Mouse (Mus musculus) intestine, embryonic 15.5 days (tissue): Measurements from ENCODE around the gene Hapln1. TPM values are rescaled to one million over a fixed set of nuclear protein-coding genes. Genes with fewer than 3 reads are reported as not detected.

Experiments used
- ATAC-seq: fragments of 200-750 bp; cut with Nextera tagmentation; 2 replicates; pipeline ENCODE4 v1.8.0; 2017; ENCODE audit warnings: moderate TSS enrichment, moderate library complexity
- H3K27ac ChIP-seq: fragments of 300-500 bp; sonication (generic); 2 replicates; pipeline ENCODE4 v1.5.1; 2015; ENCODE audit warnings: mild to moderate bottlenecking, inconsistent platforms
- H3K27me3 ChIP-seq: fragments of 300-500 bp; sonication (generic); replicated peaks from 2 replicates; pipeline ENCODE4 v1.6.1; 2015; ENCODE audit warnings: inconsistent platforms
- H3K36me3 ChIP-seq: fragments of 300-500 bp; sonication (generic); 2 replicates; pipeline ENCODE4 v1.6.1; 2015; ENCODE audit warnings: inconsistent platforms
- H3K4me1 ChIP-seq: fragments of 300-500 bp; sonication (generic); replicated peaks from 2 replicates; pipeline ENCODE4 v1.6.1; 2015; ENCODE audit warnings: inconsistent platforms
- H3K4me2 ChIP-seq: fragments of 300-500 bp; sonication (generic); replicated peaks from 2 replicates; pipeline ENCODE4 v1.6.1; 2015; ENCODE audit warnings: mild to moderate bottlenecking, inconsistent platforms
- H3K4me3 ChIP-seq: fragments of 300-500 bp; sonication (generic); replicated peaks from 2 replicates; pipeline ENCODE4 v1.5.1; 2015; ENCODE audit warnings: inconsistent platforms
- H3K9ac ChIP-seq: fragments of 300-500 bp; sonication (generic); 2 replicates; pipeline ENCODE4 v1.6.1; 2015; ENCODE audit warnings: inconsistent platforms
- H3K9me3 ChIP-seq: fragments of 300-500 bp; sonication (generic); 2 replicates; pipeline ENCODE4 v1.6.1; 2016; ENCODE audit warnings: inconsistent platforms
- WGBS: fragments of 180-500 bp; shearing (Covaris S2); methylation state at CpG from one replicate; pipeline ENCODE4 v1.1.7; 2015; 5-methylcytosine and 5-hydroxymethylcytosine counted together
- polyA plus RNA-seq: library from polyadenylated mRNA; unstranded; fragments of >200 nt; fragmentation: Nextera tagmentation; extraction: Ambion mirVana; gene quantifications from 2 replicates; pipeline ENCODE4 v1.2.1, GENCODE M21; 2015

The Hapln1 gene
- polyA plus RNA-seq, 1 experiment from 2014 or later = 4.8 TPM

DNA sequence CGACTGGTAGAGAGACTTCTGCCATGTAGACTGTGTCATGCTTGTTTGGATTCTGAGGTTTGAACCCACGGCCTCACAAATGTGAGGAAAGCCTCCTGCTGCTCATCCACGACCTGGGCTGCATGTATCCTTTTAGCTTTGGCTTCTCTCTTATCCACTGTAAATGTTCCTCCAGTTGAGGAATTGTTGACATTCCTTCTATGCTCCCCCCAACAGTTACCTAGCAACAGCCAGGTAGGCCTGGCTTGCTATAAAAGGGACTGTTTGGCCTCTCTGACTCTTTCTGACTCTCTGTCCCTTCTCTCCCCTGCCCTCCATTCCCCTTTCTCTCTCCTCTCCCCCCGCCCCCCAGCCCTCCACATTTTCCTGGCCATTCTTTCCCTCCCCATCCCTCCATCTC lies 9.9 kb downstream of the Hapln1 start:
- Histone ChIP-seq H3K4me3 (no peak overlapping the region), H3K4me1 (no peaks in the 10 kb centered on the region), H3K9ac (no peak overlapping the region), H3K27me3 (no peaks in the 10 kb centered on the region), H3K4me2 (no peak overlapping the region), H3K9me3 (no peaks in the 10 kb centered on the region), H3K36me3 (no peaks in the 10 kb centered on the region), H3K27ac (no peak overlapping the region)
- 47% methylated on average over 4 of the region's 4 CpGs for WGBS
- 0 out of 2 replicates have a peak, but pooled peaks have one; percentile 28 for ATAC-seq

- H3K27me3 ChIP-seq = no peaks in the 10 kb centered on the region
- WGBS = 24% methylated on average over 1 of the region's 1 CpGs
- H3K9ac ChIP-seq = no peak overlapping the region
- no peak overlapping the region for H3K4me3 ChIP-seq
- H3K4me1 ChIP-seq = no peaks in the 10 kb centered on the region
- H3K36me3 ChIP-seq = no peaks in the 10 kb centered on the region
- ATAC-seq = no peak
- H3K9me3 ChIP-seq = no peaks in the 10 kb centered on the region
- no peak overlapping the region for H3K27ac ChIP-seq
- H3K4me2 ChIP-seq = no peak overlapping the region
Observed at GRCm38 (mm10) chr13:89551502-89551901, 11.9 kb downstream of the Hapln1 start.

DNA sequence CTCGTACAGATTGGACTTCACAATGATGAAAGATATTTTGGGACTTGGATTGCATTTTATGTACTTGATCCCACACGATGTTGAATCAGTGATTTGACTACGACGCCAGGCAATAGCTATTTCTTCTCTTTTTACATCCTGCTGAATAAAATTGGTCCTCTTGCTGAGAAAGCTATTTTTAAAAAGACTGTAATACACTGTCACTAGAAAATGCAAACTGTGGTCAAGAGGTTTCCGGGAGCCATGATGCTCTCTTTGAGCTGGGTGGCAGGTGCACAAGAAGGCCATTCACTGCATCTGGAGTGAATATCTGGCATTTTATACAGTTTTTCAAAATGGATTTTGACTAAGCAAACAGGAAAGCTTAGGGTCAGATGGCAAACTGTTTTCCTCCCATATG lies 24.9 kb downstream of the Hapln1 start:
- Histone ChIP-seq H3K27ac (no peak overlapping the region), H3K9me3 (no peaks in the 10 kb centered on the region), H3K4me3 (no peak overlapping the region), H3K27me3 (no peaks in the 10 kb centered on the region), H3K9ac (no peak overlapping the region), H3K4me1 (no peaks in the 10 kb centered on the region), H3K4me2 (no peak overlapping the region), H3K36me3 (no peaks in the 10 kb centered on the region)
- 93% methylated on average over 5 of the region's 5 CpGs for WGBS
- no peak for ATAC-seq

DNA sequence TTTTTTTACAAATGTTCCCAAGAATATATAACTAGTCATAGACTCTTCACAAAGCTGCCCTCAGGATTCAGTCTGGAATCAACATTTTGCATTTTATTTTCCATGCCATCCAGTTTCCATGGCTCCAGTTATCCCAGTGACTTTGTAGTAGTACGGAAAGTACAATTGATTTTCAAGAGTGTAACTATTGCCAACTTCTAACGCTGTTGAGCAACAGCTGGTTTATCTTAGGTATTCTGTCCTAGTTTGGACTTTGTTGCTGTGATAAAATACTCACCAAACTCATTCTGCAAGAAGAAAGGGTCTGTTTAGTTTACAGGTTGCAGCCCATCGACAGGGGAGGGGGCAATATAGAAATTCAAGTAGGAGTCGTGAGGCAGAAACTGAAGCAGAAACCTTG lies 26.7 kb downstream of the Hapln1 start:
- no peak overlapping the region for H3K4me3 ChIP-seq
- no peaks in the 10 kb centered on the region for H3K27me3 ChIP-seq
- H3K9ac ChIP-seq = no peak overlapping the region
- no peak overlapping the region for H3K4me2 ChIP-seq
- no peak for ATAC-seq
- no peaks in the 10 kb centered on the region for H3K9me3 ChIP-seq
- no peak overlapping the region for H3K27ac ChIP-seq
- H3K4me1 ChIP-seq = no peaks in the 10 kb centered on the region
- 61% methylated on average over 4 of the region's 4 CpGs for WGBS
- H3K36me3 ChIP-seq = no peaks in the 10 kb centered on the region

DNA sequence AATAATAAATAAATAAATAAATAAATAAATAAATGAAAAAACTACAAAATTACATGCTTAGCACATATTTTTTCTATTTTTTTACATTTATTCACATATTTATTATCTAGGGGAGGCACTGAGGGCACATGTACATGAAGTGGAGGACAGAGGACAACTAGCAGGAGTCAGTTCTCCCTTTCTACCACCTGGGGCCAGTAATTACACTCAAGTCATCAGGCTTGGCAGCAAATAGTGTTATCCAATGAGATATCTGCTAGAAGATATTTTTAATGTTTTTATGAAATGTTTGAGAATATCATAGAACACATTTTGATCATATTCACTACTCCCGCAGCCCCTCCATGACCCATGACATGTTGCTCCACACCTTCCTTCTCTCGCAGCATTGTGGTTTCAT lies 39.5 kb downstream of the Hapln1 start:
- Histone ChIP-seq H3K4me1 (peaks cover 5% of the 10 kb centered on the region; the same call in 1 of the 2 replicates), H3K27me3 (no peaks in the 10 kb centered on the region), H3K9ac (no peak overlapping the region), H3K27ac (no peak overlapping the region), H3K36me3 (no peaks in the 10 kb centered on the region), H3K4me3 (no peak overlapping the region), H3K9me3 (no peaks in the 10 kb centered on the region), H3K4me2 (no peak overlapping the region)
- WGBS = 93% methylated on average over 2 of the region's 2 CpGs
- ATAC-seq = no peak

- no peak for ATAC-seq
- no peaks in the 10 kb centered on the region for H3K9me3 ChIP-seq
- H3K9ac ChIP-seq = no peak overlapping the region
- H3K4me1 ChIP-seq = peaks cover 12% of the 10 kb centered on the region; the same call in 1 of the 2 replicates
- 45% methylated on average over 4 of the region's 4 CpGs for WGBS
- H3K4me2 ChIP-seq = no peak overlapping the region
- no peaks in the 10 kb centered on the region for H3K27me3 ChIP-seq
- H3K4me3 ChIP-seq = no peak overlapping the region
- no peaks in the 10 kb centered on the region for H3K36me3 ChIP-seq
- no peak overlapping the region for H3K27ac ChIP-seq
Observed at GRCm38 (mm10) chr13:89583138-89583746, 43.6 kb downstream of the Hapln1 start.

GRCm38 (mm10) chr13:89583747-89584738 lies 44.4 kb downstream of the Hapln1 start:
- Histone ChIP-seq H3K27ac (0 out of 2 replicates have a peak overlapping the region, but pooled peaks have one; percentile 22), H3K36me3 (no peaks in the 10 kb centered on the region), H3K4me2 (peak overlapping the region; percentile 38), H3K4me1 (peaks cover 12% of the 10 kb centered on the region; the same call in 1 of the 2 replicates), H3K27me3 (no peaks in the 10 kb centered on the region), H3K4me3 (0 out of 2 replicates have a peak overlapping the region, but pooled peaks have one; percentile 1), H3K9me3 (no peaks in the 10 kb centered on the region), H3K9ac (no peak overlapping the region)
- WGBS = 30% methylated on average over 10 of the region's 10 CpGs
- ATAC-seq = peak; percentile 60

DNA sequence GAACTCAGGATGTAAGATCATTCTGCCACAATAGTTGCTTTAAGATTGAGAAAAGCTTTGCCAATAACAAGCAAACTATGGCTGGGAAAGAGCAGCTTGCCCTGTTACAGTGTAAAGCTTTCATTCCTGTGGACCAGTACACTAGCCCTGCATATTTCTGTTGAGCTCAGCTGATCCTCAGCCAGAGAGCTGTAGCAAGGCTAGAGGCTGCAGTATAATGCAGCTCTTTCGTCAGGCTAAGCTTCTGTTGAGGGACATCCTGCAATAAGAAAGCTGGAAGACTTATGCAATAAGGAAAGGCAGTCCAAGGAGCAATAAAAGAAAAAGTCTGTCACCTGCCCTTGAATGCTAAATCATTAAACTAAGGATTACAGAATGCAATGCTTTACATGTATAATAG lies 45.5 kb downstream of the Hapln1 start:
- H3K36me3 ChIP-seq = no peaks in the 10 kb centered on the region
- 13% methylated on average over 1 of the region's 1 CpGs for WGBS
- peaks cover 12% of the 10 kb centered on the region; the same call in 1 of the 2 replicates for H3K4me1 ChIP-seq
- H3K27ac ChIP-seq = no peak overlapping the region
- H3K27me3 ChIP-seq = no peaks in the 10 kb centered on the region
- no peaks in the 10 kb centered on the region for H3K9me3 ChIP-seq
- H3K9ac ChIP-seq = no peak overlapping the region
- 0 out of 2 replicates have a peak overlapping the region, but pooled peaks have one; percentile 1 for H3K4me3 ChIP-seq
- peak; percentile 91 for ATAC-seq
- H3K4me2 ChIP-seq = peak overlapping the region; percentile 38

GRCm38 (mm10) chr13:89595105-89595504 lies 55.5 kb downstream of the Hapln1 start:
- Histone ChIP-seq H3K27ac (no peak overlapping the region), H3K9ac (no peak overlapping the region), H3K4me2 (no peak overlapping the region), H3K4me3 (no peak overlapping the region), H3K27me3 (no peaks in the 10 kb centered on the region), H3K36me3 (no peaks in the 10 kb centered on the region), H3K4me1 (no peaks in the 10 kb centered on the region), H3K9me3 (no peaks in the 10 kb centered on the region)
- ATAC-seq = no peak
- 92% methylated on average over 4 of the region's 4 CpGs for WGBS

DNA sequence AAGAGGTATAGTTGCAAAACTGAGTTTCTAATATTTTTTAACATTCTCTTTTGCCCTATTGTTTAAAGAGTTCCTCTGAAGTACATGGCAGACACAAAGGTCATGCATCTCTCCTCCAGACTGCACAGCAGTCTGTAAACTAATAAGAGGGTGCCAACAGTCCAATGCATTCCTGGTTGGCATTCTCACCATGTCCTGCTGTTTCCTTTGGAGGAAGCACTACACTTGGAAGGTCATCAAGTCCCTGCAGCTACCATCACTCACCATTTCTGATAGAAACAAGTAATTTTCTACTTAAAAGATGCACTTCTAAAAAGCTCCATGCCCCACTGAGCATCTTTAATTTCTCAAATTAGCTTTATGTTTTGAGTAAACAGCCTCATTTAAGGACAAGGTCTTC lies 57.8 kb downstream of the Hapln1 start:
- Histone ChIP-seq H3K4me2 (no peak overlapping the region), H3K9ac (no peak overlapping the region), H3K27me3 (no peaks in the 10 kb centered on the region), H3K9me3 (no peaks in the 10 kb centered on the region), H3K4me3 (no peak overlapping the region), H3K36me3 (no peaks in the 10 kb centered on the region), H3K27ac (no peak overlapping the region), H3K4me1 (no peaks in the 10 kb centered on the region)
- ATAC-seq = no peak

DNA sequence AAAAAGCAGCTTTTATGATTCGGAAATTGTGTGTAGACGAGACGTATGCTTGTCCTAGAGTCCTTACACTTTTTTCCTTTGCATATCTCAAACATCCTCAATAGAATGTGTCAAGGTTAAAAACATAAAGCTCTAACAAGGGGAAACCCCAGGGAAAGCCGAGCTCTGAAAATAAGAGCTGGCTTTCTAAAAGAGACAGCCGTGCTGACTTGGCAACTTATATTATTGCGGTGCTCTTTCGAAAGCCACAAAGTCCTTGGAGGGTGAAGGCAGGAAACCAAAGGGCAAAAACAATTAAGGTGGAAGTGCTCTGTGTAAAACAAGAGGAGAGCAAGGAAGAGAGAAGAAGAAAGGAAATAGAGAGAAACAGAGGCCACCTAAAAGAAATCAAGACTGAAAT lies 60.9 kb downstream of the Hapln1 start:
- Histone ChIP-seq H3K9me3 (no peaks in the 10 kb centered on the region), H3K4me3 (no peak overlapping the region), H3K4me1 (no peaks in the 10 kb centered on the region), H3K36me3 (no peaks in the 10 kb centered on the region), H3K4me2 (no peak overlapping the region), H3K27ac (no peak overlapping the region), H3K27me3 (no peaks in the 10 kb centered on the region), H3K9ac (no peak overlapping the region)
- WGBS = 68% methylated on average over 7 of the region's 7 CpGs
- peak; percentile 58; the same call in 1 of the 2 replicates for ATAC-seq

DNA sequence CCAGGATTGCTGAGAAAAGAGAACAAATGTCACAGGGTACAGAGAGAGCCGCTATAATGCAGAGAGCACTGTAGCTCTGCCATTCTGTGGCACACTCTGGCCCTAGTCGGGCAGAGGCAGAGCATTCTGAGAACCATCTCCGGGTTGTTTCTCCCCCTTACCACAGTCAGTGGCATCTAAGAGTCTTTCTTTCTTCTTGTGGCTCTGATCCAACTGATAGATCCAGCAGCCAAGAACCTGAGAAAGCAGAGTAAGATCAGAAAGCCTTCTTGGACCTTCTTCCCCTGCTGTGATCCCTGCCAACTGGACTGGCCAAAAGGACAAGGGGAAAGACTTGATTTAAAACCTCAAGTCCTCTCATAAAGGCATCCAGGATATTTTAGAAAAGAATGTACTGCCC lies 63.7 kb downstream of the Hapln1 start:
- Histone ChIP-seq H3K9ac (no peak overlapping the region), H3K4me1 (no peaks in the 10 kb centered on the region), H3K4me2 (no peak overlapping the region), H3K9me3 (no peaks in the 10 kb centered on the region), H3K27ac (no peak overlapping the region), H3K27me3 (no peaks in the 10 kb centered on the region), H3K4me3 (no peak overlapping the region), H3K36me3 (no peaks in the 10 kb centered on the region)
- WGBS = 89% methylated on average over 3 of the region's 3 CpGs
- no peak for ATAC-seq
